Mouse (Mus musculus): ENCODE measurements around the gene Scrn2. TPM values are rescaled to one million over a fixed set of nuclear protein-coding genes. Genes with fewer than 3 reads are reported as not detected.

The Scrn2 gene
- polyA plus RNA-seq, 1 experiment from 2014 or later: 41.6 TPM

- H3K4me3 ChIP-seq (replicated peaks; ENCODE audit: low read depth, low read length): no peak overlapping the region
- no peak for TF ChIP-seq CTCF (IDR thresholded peaks at IDR 0.05; ENCODE audit: low read depth)
- 57% methylated on average over 1 of the region's 1 CpGs for WGBS
- H3K9me3 ChIP-seq (replicated peaks; ENCODE audit: low read length): no peaks in the 10 kb centered on the region
- H3K4me2 ChIP-seq (ENCODE audit: low read length): no peak overlapping the region
- ATAC-seq (replicated peaks; ENCODE audit: low FRiP score, low read depth) (no peak), DNase-seq (ENCODE audit: low spot score) (peak; percentile 12)
- peaks cover 17% of the 10 kb centered on the region; the same call in 1 of the 2 replicates for H3K36me3 ChIP-seq (ENCODE audit: insufficient read depth, low read length)
- no peaks in the 10 kb centered on the region for H3K4me1 ChIP-seq (replicated peaks; ENCODE audit: insufficient read depth, low read length)
- no peaks in the 10 kb centered on the region for H3K27me3 ChIP-seq (ENCODE audit: insufficient read depth, low read length)
- no peak overlapping the region for H3K27ac ChIP-seq
- H3K9ac ChIP-seq (ENCODE audit: low read depth, low read length): no peak overlapping the region
Measured at GRCm38 (mm10) chr11:97071129-97071528, 41.4 kb downstream of the Scrn2 start.

- Histone ChIP-seq H3K36me3 (ENCODE audit: insufficient read depth, low read length) (peaks cover 6% of the 10 kb centered on the region; the same call in 1 of the 2 replicates), H3K4me3 (replicated peaks; ENCODE audit: low read depth, low read length) (no peak overlapping the region), H3K27me3 (ENCODE audit: insufficient read depth, low read length) (no peaks in the 10 kb centered on the region), H3K27ac (no peak overlapping the region), H3K4me1 (replicated peaks; ENCODE audit: insufficient read depth, low read length) (no peaks in the 10 kb centered on the region), H3K4me2 (ENCODE audit: low read length) (no peak overlapping the region), H3K9me3 (replicated peaks; ENCODE audit: low read length) (no peaks in the 10 kb centered on the region), H3K9ac (ENCODE audit: low read depth, low read length) (no peak overlapping the region)
- WGBS: 24% methylated on average over 3 of the region's 3 CpGs
- ATAC-seq (replicated peaks; ENCODE audit: low FRiP score, low read depth) (peak; percentile 36; the same call in 1 of the 2 replicates), DNase-seq (ENCODE audit: low spot score) (peak; percentile 77)
- TF ChIP-seq CTCF (IDR thresholded peaks at IDR 0.05; ENCODE audit: low read depth): peak; percentile 86
Measured at GRCm38 (mm10) chr11:97072533-97072932, 42.8 kb downstream of the Scrn2 start.

- Histone ChIP-seq H3K4me1 (replicated peaks; ENCODE audit: insufficient read depth, low read length) (no peaks in the 10 kb centered on the region), H3K4me2 (ENCODE audit: low read length) (no peak overlapping the region), H3K4me3 (replicated peaks; ENCODE audit: low read depth, low read length) (no peak overlapping the region), H3K9me3 (replicated peaks; ENCODE audit: low read length) (no peaks in the 10 kb centered on the region), H3K27ac (no peak overlapping the region), H3K9ac (ENCODE audit: low read depth, low read length) (no peak overlapping the region), H3K27me3 (ENCODE audit: insufficient read depth, low read length) (no peaks in the 10 kb centered on the region), H3K36me3 (ENCODE audit: insufficient read depth, low read length) (no peaks in the 10 kb centered on the region)
- TF ChIP-seq CTCF (IDR thresholded peaks at IDR 0.05; ENCODE audit: low read depth): no peak
- ATAC-seq (replicated peaks; ENCODE audit: low FRiP score, low read depth) (no peak), DNase-seq (ENCODE audit: low spot score) (no peak)
- 61% methylated on average over 8 of the region's 8 CpGs for WGBS
Measured at GRCm38 (mm10) chr11:97074235-97074634, 44.5 kb downstream of the Scrn2 start.

DNA sequence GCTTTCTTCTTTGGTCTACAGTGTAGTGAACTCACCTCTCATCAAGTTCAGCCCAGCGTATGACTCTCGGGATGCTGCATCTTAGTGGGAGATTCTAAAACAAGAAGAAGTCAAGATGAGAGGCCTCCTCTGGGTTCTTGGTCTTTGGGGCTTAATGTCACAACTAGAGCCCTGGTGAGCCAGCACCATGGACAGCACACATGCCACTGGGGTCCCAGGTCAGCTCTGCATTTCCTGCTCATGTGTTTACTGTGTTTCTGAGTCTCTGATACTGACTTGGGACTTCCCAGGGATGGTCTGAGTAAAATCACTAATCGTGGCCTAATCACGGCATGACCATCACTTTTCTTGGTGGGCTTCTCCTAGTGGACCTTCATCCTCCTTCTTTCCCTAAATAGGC is 49.0 kb downstream of the Scrn2 start:
- no peaks in the 10 kb centered on the region for H3K9me3 ChIP-seq (replicated peaks; ENCODE audit: low read length)
- WGBS: 52% methylated on average over 4 of the region's 4 CpGs
- no peak overlapping the region for H3K4me3 ChIP-seq (replicated peaks; ENCODE audit: low read depth, low read length)
- H3K36me3 ChIP-seq (ENCODE audit: insufficient read depth, low read length): no peaks in the 10 kb centered on the region
- no peaks in the 10 kb centered on the region for H3K27me3 ChIP-seq (ENCODE audit: insufficient read depth, low read length)
- H3K4me2 ChIP-seq (ENCODE audit: low read length): no peak overlapping the region
- no peak overlapping the region for H3K9ac ChIP-seq (ENCODE audit: low read depth, low read length)
- ATAC-seq (replicated peaks; ENCODE audit: low FRiP score, low read depth): no peak
- DNase-seq (ENCODE audit: low spot score): peak; percentile 77
- peaks cover 3% of the 10 kb centered on the region; the same call in 1 of the 2 replicates for H3K4me1 ChIP-seq (replicated peaks; ENCODE audit: insufficient read depth, low read length)
- no peak overlapping the region for H3K27ac ChIP-seq
- TF ChIP-seq CTCF (IDR thresholded peaks at IDR 0.05; ENCODE audit: low read depth): no peak

- Histone ChIP-seq H3K27me3 (ENCODE audit: insufficient read depth, low read length) (0 out of 2 replicates have a peak, but pooled peaks cover 3% of the 10 kb centered on the region), H3K27ac (no peak overlapping the region), H3K4me1 (replicated peaks; ENCODE audit: insufficient read depth, low read length) (peaks cover 3% of the 10 kb centered on the region; the same call in 1 of the 2 replicates), H3K4me2 (ENCODE audit: low read length) (no peak overlapping the region), H3K4me3 (replicated peaks; ENCODE audit: low read depth, low read length) (no peak overlapping the region), H3K9ac (ENCODE audit: low read depth, low read length) (no peak overlapping the region), H3K36me3 (ENCODE audit: insufficient read depth, low read length) (no peaks in the 10 kb centered on the region), H3K9me3 (replicated peaks; ENCODE audit: low read length) (no peaks in the 10 kb centered on the region)
- no peak for DNase-seq (ENCODE audit: low spot score)
- no peak for TF ChIP-seq CTCF (IDR thresholded peaks at IDR 0.05; ENCODE audit: low read depth)
- WGBS: 51% methylated on average over 9 of the region's 9 CpGs
- no peak for ATAC-seq (replicated peaks; ENCODE audit: low FRiP score, low read depth)
Measured at GRCm38 (mm10) chr11:97080291-97080690, 50.6 kb downstream of the Scrn2 start.

- DNase-seq (ENCODE audit: low spot score) (peak; percentile 56), ATAC-seq (replicated peaks; ENCODE audit: low FRiP score, low read depth) (no peak)
- H3K4me2 ChIP-seq (ENCODE audit: low read length): no peak overlapping the region
- WGBS: 33% methylated on average over 11 of the region's 11 CpGs
- no peak overlapping the region for H3K9ac ChIP-seq (ENCODE audit: low read depth, low read length)
- H3K36me3 ChIP-seq (ENCODE audit: insufficient read depth, low read length): no peaks in the 10 kb centered on the region
- H3K4me1 ChIP-seq (replicated peaks; ENCODE audit: insufficient read depth, low read length): peaks cover 3% of the 10 kb centered on the region; the same call in 1 of the 2 replicates
- no peak overlapping the region for H3K4me3 ChIP-seq (replicated peaks; ENCODE audit: low read depth, low read length)
- no peaks in the 10 kb centered on the region for H3K9me3 ChIP-seq (replicated peaks; ENCODE audit: low read length)
- H3K27me3 ChIP-seq (ENCODE audit: insufficient read depth, low read length): 0 out of 2 replicates have a peak, but pooled peaks cover 3% of the 10 kb centered on the region
- no peak overlapping the region for H3K27ac ChIP-seq
- TF ChIP-seq CTCF (IDR thresholded peaks at IDR 0.05; ENCODE audit: low read depth): peak; percentile 72
Measured at GRCm38 (mm10) chr11:97082977-97083376, 53.2 kb downstream of the Scrn2 start.

Small RNAs within 50 kb of the gene (microRNA-seq; reads per million reads assigned to microRNA genes)
- gene Mir8103: not detected

Other genes starting within 250 kb of the Scrn2 start
- 101 and 106 TPM in 2 replicates for gene Cbx1, start 240.8 kb upstream of the Scrn2 start, polyA plus RNA-seq (2015; fragmentation: Nextera tagmentation; extraction: Ambion mirVana)
- gene Nfe2l1, start 200.0 kb upstream of the Scrn2 start, polyA plus RNA-seq (2015; fragmentation: Nextera tagmentation; extraction: Ambion mirVana): 77.3 and 88.0 TPM in 2 replicates
- 125 TPM in 2 replicates for gene Copz2, start 180.1 kb upstream of the Scrn2 start, polyA plus RNA-seq (2015; fragmentation: Nextera tagmentation; extraction: Ambion mirVana)
- gene Cdk5rap3, start 113.4 kb upstream of the Scrn2 start, polyA plus RNA-seq (2015; fragmentation: Nextera tagmentation; extraction: Ambion mirVana): 77.8 and 81.6 TPM in 2 replicates
- 76.5 and 88.2 TPM in 2 replicates for gene Prr15l, start 101.8 kb upstream of the Scrn2 start, polyA plus RNA-seq (2015; fragmentation: Nextera tagmentation; extraction: Ambion mirVana)
- 31.7 and 33.2 TPM in 2 replicates for gene Pnpo, start 86.0 kb upstream of the Scrn2 start, polyA plus RNA-seq (2015; fragmentation: Nextera tagmentation; extraction: Ambion mirVana)
- 16.3 and 16.4 TPM in 2 replicates for gene Sp2, start 47.0 kb upstream of the Scrn2 start, polyA plus RNA-seq (2015; fragmentation: Nextera tagmentation; extraction: Ambion mirVana)
- 1.5 and 2.0 TPM in 2 replicates for gene Sp6, start 16.5 kb upstream of the Scrn2 start, polyA plus RNA-seq (2015; fragmentation: Nextera tagmentation; extraction: Ambion mirVana)
- 1.0 and 1.2 TPM in 2 replicates for gene Lrrc46, start 11.5 kb downstream of the Scrn2 start, polyA plus RNA-seq (2015; fragmentation: Nextera tagmentation; extraction: Ambion mirVana)
- gene Mrpl10, start 11.6 kb downstream of the Scrn2 start, polyA plus RNA-seq (2015; fragmentation: Nextera tagmentation; extraction: Ambion mirVana): 71.9 and 79.6 TPM in 2 replicates
- gene Osbpl7, start 20.7 kb downstream of the Scrn2 start, polyA plus RNA-seq (2015; fragmentation: Nextera tagmentation; extraction: Ambion mirVana): 6.6 and 7.6 TPM in 2 replicates
- 0.15 TPM in 1 of 2 replicates, not detected in the other for gene Tbx21, start 85.4 kb downstream of the Scrn2 start, polyA plus RNA-seq (2015; fragmentation: Nextera tagmentation; extraction: Ambion mirVana)
- gene Tbkbp1, start 121.6 kb downstream of the Scrn2 start, polyA plus RNA-seq (2015; fragmentation: Nextera tagmentation; extraction: Ambion mirVana): 4.6 and 5.5 TPM in 2 replicates
- gene Kpnb1, start 157.9 kb downstream of the Scrn2 start, polyA plus RNA-seq (2015; fragmentation: Nextera tagmentation; extraction: Ambion mirVana): 34.0 and 35.8 TPM in 2 replicates